Mouse (Mus musculus) kidney, postnatal 14 days (tissue): ENCODE measurements around the gene Mep1a.

Source experiments
- DNase-seq: peaks from one replicate; pipeline ENCODE4 v3.0.0; 2022; ENCODE audit warnings: mixed read lengths

Mep1a gene

DNA sequence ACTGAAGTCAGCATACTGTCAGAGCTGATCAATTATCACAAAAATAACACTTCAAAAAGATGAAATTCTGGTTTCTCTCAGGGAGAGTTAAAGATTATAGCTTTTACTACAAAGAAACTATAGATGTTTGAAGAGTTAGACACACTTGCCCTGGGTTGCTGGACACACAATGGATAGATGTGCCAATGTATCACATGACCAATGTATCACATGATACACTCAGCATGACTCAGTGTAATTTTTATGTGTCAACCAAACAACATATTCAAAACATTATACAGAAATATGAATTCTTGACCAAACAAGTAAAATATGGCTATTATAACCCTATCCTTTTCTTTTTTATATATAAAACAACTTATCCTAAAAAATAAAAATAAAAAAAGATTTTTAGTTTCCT lies 25.0 kb downstream of the Mep1a start:
- DNase-seq = no peak

GRCm38 (mm10) chr17:43474775-43475174 lies 27.8 kb downstream of the Mep1a start:
- DNase-seq = no peak

DNA sequence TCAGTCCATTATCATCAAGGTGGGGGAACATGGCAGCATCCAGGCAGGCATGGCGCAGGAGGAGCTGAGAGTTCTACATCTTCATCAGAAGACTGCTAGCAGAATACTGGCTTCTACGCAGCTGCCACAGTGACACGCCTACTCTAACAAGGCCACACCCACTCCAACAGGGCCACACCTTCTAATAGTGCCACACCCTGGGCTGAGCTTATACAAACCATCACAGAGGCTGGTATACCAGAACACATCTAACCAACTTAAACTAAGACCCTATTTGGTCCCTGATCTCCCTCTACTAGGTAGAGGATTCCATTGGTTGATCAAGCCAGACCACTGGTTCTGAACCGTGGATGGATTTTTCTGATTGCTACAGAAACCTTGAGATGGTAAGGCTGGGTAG lies 30.1 kb downstream of the Mep1a start:
- no peak for DNase-seq

GRCm38 (mm10) chr17:43470039-43470438 lies 32.6 kb downstream of the Mep1a start:
- DNase-seq = peak; percentile 38

- peak; percentile 88 for DNase-seq
These were observed 42.1 kb downstream of the Mep1a start for GRCm38 (mm10) chr17:43460245-43461181.

GRCm38 (mm10) chr17:43459737-43460230 lies 42.8 kb downstream of the Mep1a start:
- DNase-seq = no peak

GRCm38 (mm10) chr17:43458598-43458997 lies 44.0 kb downstream of the Mep1a start:
- DNase-seq = peak; percentile 86

DNA sequence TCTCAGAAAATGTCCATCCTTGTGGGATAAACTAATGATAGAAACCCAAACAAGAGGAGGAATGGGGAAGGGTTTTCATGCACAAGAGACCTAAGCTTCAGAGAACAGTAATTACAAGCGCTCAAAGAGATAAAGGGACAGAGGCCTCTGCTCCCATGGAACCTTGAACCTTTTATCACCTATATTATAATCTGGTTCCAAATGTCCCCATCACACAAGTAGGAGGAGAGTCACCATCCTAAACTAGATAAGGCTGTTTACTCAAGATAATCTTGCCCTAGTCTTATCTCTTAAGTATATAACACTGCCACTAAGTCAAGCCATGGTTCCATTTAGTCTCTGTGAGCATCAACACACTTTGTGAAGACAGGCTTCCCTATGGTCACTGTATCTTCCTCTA lies 51.4 kb downstream of the Mep1a start:
- DNase-seq = no peak

GRCm38 (mm10) chr17:43434485-43434884 lies 68.1 kb downstream of the Mep1a start:
- DNase-seq = peak; percentile 29

DNA sequence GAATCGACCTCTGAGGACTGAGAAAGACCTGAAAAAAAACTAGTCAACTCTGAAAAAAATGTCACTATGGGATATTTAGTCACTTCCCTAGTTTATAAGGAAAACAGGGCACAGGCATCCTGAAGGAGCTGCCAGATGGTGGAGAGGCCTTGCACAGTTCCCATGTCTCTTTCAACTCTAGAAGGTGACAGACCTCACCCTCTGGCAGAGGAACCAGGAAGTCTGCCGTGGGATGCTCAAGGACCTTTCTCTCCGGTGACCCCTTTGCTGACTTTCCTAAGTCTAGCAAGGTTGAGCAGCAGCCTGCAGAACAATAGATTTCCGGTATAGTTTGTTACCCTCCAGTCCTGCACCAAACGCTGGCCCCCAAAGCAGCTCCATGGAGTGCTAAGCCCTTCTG lies 70.9 kb downstream of the Mep1a start:
- DNase-seq = peak; percentile 64
